Mouse (Mus musculus): ENCODE results near the gene Junb. TPM values are rescaled to one million over a fixed set of nuclear protein-coding genes. Genes with fewer than 3 reads are reported as not detected.

The Junb gene
- polyA plus RNA-seq, 1 experiment from 2014 or later: 15.3 TPM

GRCm38 (mm10) chr8:84984294-84985048 is 6.0 kb upstream of the Junb start:
- Histone ChIP-seq H3K4me1 (ENCODE audit: control insufficient read depth, insufficient read depth, low read length) (peaks cover 46% of the 10 kb centered on the region), H3K36me3 (ENCODE audit: control insufficient read depth, insufficient read depth) (no peaks in the 10 kb centered on the region), H3K27me3 (ENCODE audit: control insufficient read depth, insufficient read depth, low read length) (no peaks in the 10 kb centered on the region), H3K4me2 (ENCODE audit: low read depth, low read length) (peak overlapping the region; percentile 97), H3K9ac (ENCODE audit: low read length) (peak overlapping the region; percentile 5; the same call in 1 of the 2 replicates), H3K27ac (ENCODE audit: low read length) (peak overlapping the region; percentile 72), H3K4me3 (ENCODE audit: low read length) (no peak overlapping the region), H3K9me3 (replicated peaks; ENCODE audit: control insufficient read depth, low read length) (no peaks in the 10 kb centered on the region)
- WGBS: 12% methylated on average over 16 of the region's 16 CpGs
- ATAC-seq (replicated peaks; ENCODE audit: extremely low read depth, insufficient read depth, low FRiP score): no peak

DNA sequence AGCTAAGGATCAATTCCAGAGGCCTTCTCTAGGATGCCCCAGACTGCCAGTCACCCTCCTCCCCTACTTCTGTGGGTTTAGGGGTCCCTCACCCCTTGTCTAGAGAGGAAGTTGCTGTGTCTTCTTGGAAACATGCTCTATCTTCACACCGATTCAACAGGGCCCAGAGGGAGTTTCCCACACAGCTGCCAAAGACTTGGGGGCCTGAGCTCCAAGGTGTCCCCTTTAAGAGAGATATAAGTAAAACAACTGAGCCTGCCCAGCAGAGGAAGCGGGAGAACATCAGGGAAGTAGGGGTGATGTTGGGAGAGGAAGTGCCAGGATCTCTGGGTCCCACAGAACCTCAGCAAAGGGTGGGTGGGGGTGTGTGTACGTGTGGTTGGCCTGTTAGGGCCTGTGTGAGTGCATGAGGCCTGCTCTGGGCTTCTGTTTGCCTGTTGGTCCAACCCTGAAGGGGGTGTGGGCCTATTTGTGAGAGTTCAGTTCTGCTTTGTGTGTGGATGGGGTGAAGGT is 4.0 kb upstream of the Junb start:
- H3K36me3 ChIP-seq (ENCODE audit: control insufficient read depth, insufficient read depth): no peaks in the 10 kb centered on the region
- WGBS: 64% methylated on average over 3 of the region's 3 CpGs
- H3K4me3 ChIP-seq (ENCODE audit: low read length): no peak overlapping the region
- no peak overlapping the region for H3K9ac ChIP-seq (ENCODE audit: low read length)
- no peak overlapping the region for H3K4me2 ChIP-seq (ENCODE audit: low read depth, low read length)
- H3K27me3 ChIP-seq (ENCODE audit: control insufficient read depth, insufficient read depth, low read length): no peaks in the 10 kb centered on the region
- H3K4me1 ChIP-seq (ENCODE audit: control insufficient read depth, insufficient read depth, low read length): peaks cover 56% of the 10 kb centered on the region
- H3K27ac ChIP-seq (ENCODE audit: low read length): 0 out of 2 replicates have a peak overlapping the region, but pooled peaks have one; percentile 11
- no peaks in the 10 kb centered on the region for H3K9me3 ChIP-seq (replicated peaks; ENCODE audit: control insufficient read depth, low read length)
- no peak for ATAC-seq (replicated peaks; ENCODE audit: extremely low read depth, insufficient read depth, low FRiP score)

DNA sequence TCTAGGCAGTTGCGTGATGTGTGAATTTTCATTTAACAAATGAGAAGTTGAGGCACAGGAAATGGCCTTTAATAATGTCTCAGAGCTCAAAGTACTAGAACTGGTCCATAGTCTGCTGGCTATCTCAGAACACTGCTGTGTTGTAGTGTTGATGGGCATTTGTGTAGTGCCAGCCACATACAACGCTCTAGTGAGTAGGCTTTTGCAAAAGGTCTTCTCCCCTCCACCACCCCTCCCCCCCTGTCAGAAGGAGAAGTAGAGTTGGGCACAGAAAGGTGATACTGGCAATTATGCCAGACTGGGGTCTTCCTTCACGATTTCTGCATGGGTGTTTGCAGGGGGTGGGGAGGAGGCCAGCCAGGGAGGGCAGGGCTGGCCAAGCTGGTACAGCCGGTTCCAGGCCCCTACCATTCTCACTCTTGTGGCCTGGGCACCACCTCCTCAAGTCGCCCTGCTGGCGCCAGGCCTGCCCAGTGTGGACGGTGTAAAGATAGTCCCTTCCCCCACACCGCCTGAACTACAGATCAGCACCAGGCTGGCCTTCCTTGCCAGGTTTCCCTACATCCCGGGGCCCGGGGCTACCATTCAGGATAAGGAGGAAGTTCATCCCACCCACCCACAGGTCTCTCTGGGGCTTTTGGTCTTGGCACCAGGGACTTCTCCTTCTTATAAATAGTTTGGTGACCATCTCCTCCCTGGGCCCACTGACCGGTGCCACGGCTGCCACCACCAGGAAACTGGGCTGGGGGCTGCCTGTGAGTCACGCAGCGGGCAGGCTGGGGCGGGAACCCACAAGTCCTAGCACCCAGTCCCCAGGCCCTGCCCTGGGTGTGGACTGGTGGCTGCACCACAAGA is 3.4 kb upstream of the Junb start:
- Histone ChIP-seq H3K9ac (ENCODE audit: low read length) (no peak overlapping the region), H3K4me3 (ENCODE audit: low read length) (no peak overlapping the region), H3K4me2 (ENCODE audit: low read depth, low read length) (no peak overlapping the region), H3K9me3 (replicated peaks; ENCODE audit: control insufficient read depth, low read length) (no peaks in the 10 kb centered on the region), H3K27me3 (ENCODE audit: control insufficient read depth, insufficient read depth, low read length) (no peaks in the 10 kb centered on the region), H3K27ac (ENCODE audit: low read length) (peak overlapping the region; percentile 80; the same call in 1 of the 2 replicates), H3K36me3 (ENCODE audit: control insufficient read depth, insufficient read depth) (no peaks in the 10 kb centered on the region), H3K4me1 (ENCODE audit: control insufficient read depth, insufficient read depth, low read length) (peaks cover 59% of the 10 kb centered on the region)
- ATAC-seq (replicated peaks; ENCODE audit: extremely low read depth, insufficient read depth, low FRiP score): no peak
- 71% methylated on average over 15 of the region's 15 CpGs for WGBS

GRCm38 (mm10) chr8:84980622-84981358 is 2.3 kb upstream of the Junb start:
- Histone ChIP-seq H3K36me3 (ENCODE audit: control insufficient read depth, insufficient read depth) (no peaks in the 10 kb centered on the region), H3K9ac (ENCODE audit: low read length) (peak overlapping the region; percentile 73), H3K27ac (ENCODE audit: low read length) (peak overlapping the region; percentile 80), H3K4me2 (ENCODE audit: low read depth, low read length) (peak overlapping the region; percentile 97), H3K9me3 (replicated peaks; ENCODE audit: control insufficient read depth, low read length) (no peaks in the 10 kb centered on the region), H3K4me1 (ENCODE audit: control insufficient read depth, insufficient read depth, low read length) (peaks cover 60% of the 10 kb centered on the region), H3K4me3 (ENCODE audit: low read length) (peak overlapping the region; percentile 73; the same call in 1 of the 2 replicates), H3K27me3 (ENCODE audit: control insufficient read depth, insufficient read depth, low read length) (no peaks in the 10 kb centered on the region)
- 26% methylated on average over 11 of the region's 11 CpGs for WGBS
- no peak for ATAC-seq (replicated peaks; ENCODE audit: extremely low read depth, insufficient read depth, low FRiP score)

- ATAC-seq (replicated peaks; ENCODE audit: extremely low read depth, insufficient read depth, low FRiP score): peak; percentile 18
- Histone ChIP-seq H3K36me3 (ENCODE audit: control insufficient read depth, insufficient read depth) (no peaks in the 10 kb centered on the region), H3K27me3 (ENCODE audit: control insufficient read depth, insufficient read depth, low read length) (no peaks in the 10 kb centered on the region), H3K4me1 (ENCODE audit: control insufficient read depth, insufficient read depth, low read length) (peaks cover 54% of the 10 kb centered on the region), H3K27ac (ENCODE audit: low read length) (peak overlapping the region; percentile 94), H3K4me2 (ENCODE audit: low read depth, low read length) (peak overlapping the region; percentile 97), H3K9ac (ENCODE audit: low read length) (peak overlapping the region; percentile 73), H3K9me3 (replicated peaks; ENCODE audit: control insufficient read depth, low read length) (no peaks in the 10 kb centered on the region), H3K4me3 (ENCODE audit: low read length) (peak overlapping the region; percentile 73)
- 3% methylated on average over 42 of the region's 42 CpGs for WGBS
These were observed 1.3 kb upstream of the Junb start for GRCm38 (mm10) chr8:84979599-84980421.

DNA sequence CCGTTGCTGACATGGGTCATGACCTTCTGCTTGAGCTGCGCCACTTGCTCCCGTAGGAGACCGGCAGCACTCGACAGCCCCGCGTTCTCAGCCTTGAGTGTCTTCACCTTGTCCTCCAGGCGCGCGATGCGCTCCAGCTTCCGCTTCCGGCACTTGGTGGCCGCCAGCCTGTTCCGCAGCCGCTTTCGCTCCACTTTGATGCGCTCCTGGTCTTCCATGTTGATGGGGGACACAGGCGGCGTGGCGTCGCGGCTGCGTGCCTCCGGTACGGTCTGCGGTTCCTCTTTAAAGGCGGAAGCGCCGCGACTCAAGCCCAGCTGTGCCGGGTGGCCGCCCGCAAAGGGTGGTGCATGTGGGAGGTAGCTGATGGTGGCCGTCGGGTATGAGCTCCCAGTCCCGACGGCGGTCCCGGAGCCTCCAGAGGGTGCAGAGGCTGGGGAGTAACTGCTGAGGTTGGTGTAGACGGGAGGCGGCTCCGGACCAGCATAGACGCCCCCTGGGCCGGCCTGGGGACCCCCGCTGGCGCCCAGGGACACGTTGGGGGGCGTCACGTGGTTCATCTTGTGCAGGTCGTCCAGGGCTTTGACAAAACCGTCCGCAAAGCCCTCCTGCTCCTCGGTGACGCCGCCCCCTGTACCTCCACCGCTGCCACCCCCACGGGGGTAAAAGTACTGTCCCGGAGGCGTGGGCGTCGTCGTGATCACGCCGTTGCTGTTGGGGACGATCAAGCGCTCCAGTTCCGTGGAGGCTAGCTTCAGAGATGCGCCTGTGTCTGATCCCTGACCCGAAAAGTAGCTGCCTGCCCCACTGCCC is 877 bp downstream of the Junb start:
- Histone ChIP-seq H3K4me2 (ENCODE audit: low read depth, low read length) (peak overlapping the region; percentile 97), H3K4me3 (ENCODE audit: low read length) (peak overlapping the region; percentile 73), H3K9ac (ENCODE audit: low read length) (peak overlapping the region; percentile 90), H3K27me3 (ENCODE audit: control insufficient read depth, insufficient read depth, low read length) (no peaks in the 10 kb centered on the region), H3K27ac (ENCODE audit: low read length) (peak overlapping the region; percentile 94), H3K9me3 (replicated peaks; ENCODE audit: control insufficient read depth, low read length) (no peaks in the 10 kb centered on the region), H3K4me1 (ENCODE audit: control insufficient read depth, insufficient read depth, low read length) (peaks cover 48% of the 10 kb centered on the region), H3K36me3 (ENCODE audit: control insufficient read depth, insufficient read depth) (peaks cover 7% of the 10 kb centered on the region)
- ATAC-seq (replicated peaks; ENCODE audit: extremely low read depth, insufficient read depth, low FRiP score): no peak
- WGBS: under 1% methylated on average over 69 of the region's 70 CpGs

- Histone ChIP-seq H3K9me3 (replicated peaks; ENCODE audit: control insufficient read depth, low read length) (no peaks in the 10 kb centered on the region), H3K27me3 (ENCODE audit: control insufficient read depth, insufficient read depth, low read length) (no peaks in the 10 kb centered on the region), H3K9ac (ENCODE audit: low read length) (peak overlapping the region; percentile 90), H3K4me3 (ENCODE audit: low read length) (peak overlapping the region; percentile 73), H3K4me2 (ENCODE audit: low read depth, low read length) (peak overlapping the region; percentile 97), H3K36me3 (ENCODE audit: control insufficient read depth, insufficient read depth) (peaks cover 7% of the 10 kb centered on the region), H3K4me1 (ENCODE audit: control insufficient read depth, insufficient read depth, low read length) (peaks cover 44% of the 10 kb centered on the region), H3K27ac (ENCODE audit: low read length) (peak overlapping the region; percentile 94)
- no peak for ATAC-seq (replicated peaks; ENCODE audit: extremely low read depth, insufficient read depth, low FRiP score)
- WGBS: 3% methylated on average over 25 of the region's 25 CpGs
These were observed 1.6 kb downstream of the Junb start for GRCm38 (mm10) chr8:84976763-84977434.

All from heart, embryonic 16.5 days (tissue).